Mouse (Mus musculus): ENCODE measurements around the gene Pigl.
"Not testable (repeated sequence)": the region's sequence is repeated elsewhere in the genome, so short reads cannot be mapped to it uniquely, and the experiment has no call there.

The Pigl gene

DNA sequence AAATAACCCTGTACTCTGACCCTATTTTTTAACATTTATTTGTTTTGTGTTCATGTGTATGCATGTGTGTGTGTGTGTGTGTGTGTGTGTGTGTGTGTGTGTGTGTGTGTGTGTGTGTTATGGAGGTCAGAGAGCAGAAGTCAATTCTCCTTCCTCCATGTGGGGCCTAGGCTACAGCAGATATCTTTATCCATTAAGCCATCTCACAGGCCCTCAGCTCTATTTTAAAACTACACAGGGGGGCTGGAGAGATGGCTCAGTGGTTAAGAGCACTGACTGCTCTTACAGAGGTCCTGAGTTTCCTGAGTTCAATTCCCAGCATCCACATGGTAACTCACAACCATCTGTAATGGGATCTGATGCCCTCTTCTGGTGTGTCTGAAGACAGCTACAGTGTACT, 9.0 kb downstream of the Pigl start:
- DNase-seq (ENCODE audit: low read depth) = not testable (repeated sequence)

DNA sequence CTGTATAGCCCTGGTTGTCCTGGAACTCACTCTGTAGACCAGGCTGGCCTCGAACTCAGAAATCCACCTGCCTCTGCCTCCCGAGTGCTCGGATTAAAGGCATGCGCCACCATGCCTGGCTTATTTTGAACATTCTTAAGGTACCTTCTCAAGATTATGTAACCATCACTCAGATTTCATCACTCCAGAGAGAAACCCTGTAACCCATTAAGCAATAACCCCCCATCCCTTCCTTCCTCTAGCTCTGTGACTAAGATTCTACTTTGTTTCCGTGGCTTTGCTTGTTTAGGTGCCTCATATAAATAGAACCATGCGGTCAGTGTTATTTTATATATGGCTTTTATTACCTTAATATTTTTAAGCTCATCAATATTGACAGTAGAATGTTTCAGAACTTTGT, 12.2 kb downstream of the Pigl start:
- no peak for DNase-seq (ENCODE audit: low read depth)

- no peak for DNase-seq (ENCODE audit: low read depth)
Measured at GRCm38 (mm10) chr11:62473516-62473915, 15.3 kb downstream of the Pigl start.

DNA sequence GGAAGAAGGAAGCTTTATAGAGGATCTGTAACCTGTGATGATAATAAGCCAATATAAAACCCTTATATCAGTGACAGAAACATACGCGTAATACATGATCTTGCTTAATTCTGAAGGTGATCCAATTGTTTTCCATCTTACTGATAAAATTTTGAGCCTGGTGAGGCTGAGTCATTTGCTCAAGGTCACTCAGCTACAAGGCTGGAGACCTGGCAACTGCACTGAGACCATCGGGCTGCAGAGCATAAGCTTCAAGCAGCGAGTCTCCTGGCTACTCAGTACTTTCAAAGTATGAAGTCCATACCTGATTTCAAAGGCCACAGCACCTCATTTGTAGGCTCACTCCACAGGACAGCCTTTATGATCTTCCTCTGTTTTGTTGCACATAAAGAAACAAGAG, 17.9 kb downstream of the Pigl start:
- DNase-seq (ENCODE audit: low read depth) = no peak

DNA sequence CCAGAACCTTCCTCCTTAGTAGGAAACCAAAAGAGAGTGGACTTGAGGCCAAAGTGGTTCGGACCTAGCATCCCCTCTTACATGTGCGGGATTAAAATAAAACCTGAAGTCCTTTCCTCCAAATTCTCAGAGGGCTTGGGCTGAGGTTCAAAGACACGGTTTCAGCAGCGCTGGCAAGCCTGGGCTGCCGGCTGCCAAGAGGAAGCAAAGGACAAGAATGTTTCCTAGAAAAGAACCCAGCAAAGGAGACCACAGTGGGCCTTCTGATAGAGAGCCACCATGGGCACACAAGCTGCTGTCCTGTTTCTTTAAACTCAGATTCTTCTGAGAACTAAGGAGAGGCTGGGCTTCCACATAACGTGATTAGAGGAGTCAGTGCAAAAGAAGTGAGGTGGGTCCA, 20.7 kb downstream of the Pigl start:
- no peak for DNase-seq (ENCODE audit: low read depth)

DNA sequence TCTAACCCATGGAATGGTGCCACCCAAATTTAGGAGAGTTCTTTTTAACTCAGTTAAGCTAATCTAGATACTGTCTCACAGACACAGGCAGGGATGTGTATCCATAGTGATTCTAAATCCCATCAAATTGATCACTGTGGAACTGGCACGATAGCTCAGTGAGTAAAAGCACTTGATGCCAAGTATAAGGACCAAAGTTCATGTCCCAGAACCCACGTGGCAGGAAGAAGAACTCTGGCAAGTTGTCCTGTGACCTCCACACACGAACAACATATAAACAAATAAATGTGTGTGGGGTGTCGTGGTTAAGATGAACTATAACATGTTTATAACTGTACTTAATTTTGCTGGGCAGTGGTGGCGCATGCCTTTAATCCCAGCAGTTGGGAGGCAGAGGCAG, 21.3 kb downstream of the Pigl start:
- DNase-seq (ENCODE audit: low read depth) = no peak

- no peak for DNase-seq (ENCODE audit: low read depth)
Measured at GRCm38 (mm10) chr11:62486949-62487348, 28.7 kb downstream of the Pigl start.

DNA sequence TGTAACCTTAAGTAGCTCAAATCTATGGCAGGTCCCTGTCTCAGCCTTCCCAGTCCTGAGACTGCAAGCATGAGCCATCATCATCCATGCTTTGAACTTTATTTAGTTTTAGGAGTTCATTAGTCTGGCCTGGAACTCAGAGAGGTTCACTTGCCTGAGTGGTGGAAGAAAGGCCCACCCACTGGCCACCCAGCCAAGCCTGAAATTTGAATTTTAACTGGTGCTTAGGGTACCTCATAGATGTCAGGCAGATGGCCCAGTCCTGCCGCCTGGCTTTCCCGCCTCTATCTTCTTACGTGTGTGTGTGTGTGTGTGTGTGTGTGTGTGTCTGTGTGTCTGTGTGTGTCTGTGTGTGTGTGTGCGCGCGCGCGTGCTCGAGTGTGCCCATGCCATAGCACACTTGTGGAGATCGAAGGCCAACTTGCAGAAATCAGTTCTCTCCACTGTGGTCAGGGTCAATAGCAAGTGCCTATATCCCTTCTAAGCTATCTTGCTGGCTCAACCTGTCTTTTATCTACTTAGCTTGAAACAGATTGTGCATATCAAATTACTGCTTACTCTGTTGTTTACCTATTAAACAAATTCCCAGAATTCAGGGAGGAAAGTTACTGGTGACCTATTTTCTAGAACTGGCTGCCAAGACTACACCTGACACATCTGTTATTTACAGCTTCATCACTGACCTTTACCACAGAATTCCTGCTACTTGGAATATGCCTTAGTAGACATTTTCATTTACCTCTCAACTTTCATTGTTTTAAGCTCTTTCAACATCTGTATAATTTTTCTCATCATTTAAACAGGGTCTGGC, 29.5 kb downstream of the Pigl start:
- DNase-seq (ENCODE audit: low read depth) = no peak

DNA sequence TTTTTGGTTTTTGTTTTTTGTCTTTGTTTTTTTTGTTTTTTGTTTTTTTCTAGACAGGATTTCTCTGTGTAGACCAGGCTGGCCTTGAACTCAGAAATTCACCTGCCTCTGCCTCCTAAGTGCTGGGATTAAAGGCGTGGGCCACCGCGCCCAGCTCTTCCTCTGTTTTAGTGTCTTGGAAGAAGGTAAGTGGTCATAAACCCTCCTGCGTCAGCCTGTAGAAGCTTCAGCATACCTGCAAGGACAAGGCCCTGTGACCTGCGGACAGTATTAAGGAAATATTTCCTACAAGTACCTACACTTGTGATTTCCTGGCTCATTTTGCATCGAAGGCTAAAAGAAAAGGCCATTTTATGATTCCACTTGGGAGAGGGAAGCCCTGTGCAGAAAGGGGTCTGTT, 35.4 kb downstream of the Pigl start:
- no peak for DNase-seq (ENCODE audit: low read depth)

DNA sequence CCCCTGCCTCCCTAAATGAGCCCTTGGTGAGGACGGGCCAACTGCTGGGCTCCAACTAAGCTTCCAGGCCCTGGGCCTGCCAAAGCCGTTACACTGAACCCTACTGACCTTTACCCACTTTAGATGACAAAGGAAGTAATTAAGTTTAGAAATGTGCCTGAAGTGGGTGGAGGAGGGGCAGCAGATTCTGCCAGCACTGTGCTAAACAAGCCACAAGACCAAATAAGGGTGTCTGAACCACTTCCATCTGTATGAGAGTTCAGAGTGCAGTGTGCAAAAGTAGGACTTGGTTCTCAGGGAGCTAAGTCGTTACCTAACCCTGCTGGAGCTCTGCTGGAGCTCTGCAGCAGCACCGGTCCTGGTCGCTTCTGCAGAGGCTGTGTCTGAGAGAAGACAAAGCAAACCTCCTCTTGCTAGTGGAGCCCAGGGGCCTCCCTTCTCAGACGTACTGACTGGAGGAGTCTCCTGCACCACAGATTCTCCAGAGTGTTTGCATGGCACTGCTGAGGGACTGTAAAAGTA, 36.6 kb downstream of the Pigl start:
- DNase-seq (ENCODE audit: low read depth) = peak; percentile 82

GRCm38 (mm10) chr11:62495276-62495801, 37.1 kb downstream of the Pigl start:
- DNase-seq (ENCODE audit: low read depth) = no peak

DNA sequence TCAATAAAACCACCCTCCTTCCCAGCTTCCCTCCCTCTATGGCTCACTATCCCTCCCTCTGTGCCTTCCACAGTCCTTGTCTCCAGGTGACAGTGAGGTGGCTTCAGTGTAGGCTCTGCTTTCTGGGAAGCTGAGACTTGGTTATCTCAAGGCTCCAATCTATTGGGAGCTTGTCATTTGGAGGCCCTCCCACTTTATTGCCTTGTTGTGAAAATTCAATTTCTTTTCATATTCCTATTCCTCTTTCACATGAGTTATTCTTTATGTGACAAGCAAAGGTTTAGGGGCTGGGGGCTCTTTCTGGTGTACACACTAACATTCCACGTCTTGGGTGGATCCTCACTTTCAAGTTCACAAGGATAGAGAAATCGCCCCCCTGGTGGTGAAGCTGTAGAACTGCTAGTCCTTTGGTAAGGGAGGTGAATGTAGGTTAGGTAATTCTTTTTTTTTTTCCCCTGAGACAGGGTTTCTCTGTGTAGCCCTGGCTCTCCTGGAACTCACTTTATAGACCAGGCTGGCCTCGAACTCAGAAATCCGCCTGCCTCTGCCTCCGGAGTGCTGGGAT, 38.0 kb downstream of the Pigl start:
- peak; percentile 79 for DNase-seq (ENCODE audit: low read depth)

DNA sequence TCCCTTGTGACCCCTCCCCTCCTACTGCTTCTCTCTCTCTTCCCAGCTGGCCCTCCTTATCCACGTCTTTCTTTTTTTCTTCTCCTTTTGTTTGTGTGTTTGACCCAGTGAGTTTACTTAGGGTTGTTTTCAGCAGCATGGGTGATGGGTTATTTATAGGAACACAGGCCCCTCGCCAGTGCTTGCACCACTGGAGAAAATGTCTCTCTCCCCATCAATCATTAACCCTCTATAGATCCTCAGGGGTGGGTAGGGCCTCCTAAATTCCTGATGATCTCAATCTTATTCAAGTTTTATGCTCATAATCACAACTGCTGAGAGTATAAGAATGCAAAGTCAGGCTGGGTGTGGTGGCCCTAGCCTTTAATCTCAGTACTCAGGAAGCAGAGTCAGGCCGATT, 38.9 kb downstream of the Pigl start:
- DNase-seq (ENCODE audit: low read depth) = no peak

- DNase-seq (ENCODE audit: low read depth) = no peak
Measured at GRCm38 (mm10) chr11:62498802-62499201, 40.5 kb downstream of the Pigl start.

GRCm38 (mm10) chr11:62500529-62500928, 42.3 kb downstream of the Pigl start:
- DNase-seq (ENCODE audit: low read depth) = no peak

DNA sequence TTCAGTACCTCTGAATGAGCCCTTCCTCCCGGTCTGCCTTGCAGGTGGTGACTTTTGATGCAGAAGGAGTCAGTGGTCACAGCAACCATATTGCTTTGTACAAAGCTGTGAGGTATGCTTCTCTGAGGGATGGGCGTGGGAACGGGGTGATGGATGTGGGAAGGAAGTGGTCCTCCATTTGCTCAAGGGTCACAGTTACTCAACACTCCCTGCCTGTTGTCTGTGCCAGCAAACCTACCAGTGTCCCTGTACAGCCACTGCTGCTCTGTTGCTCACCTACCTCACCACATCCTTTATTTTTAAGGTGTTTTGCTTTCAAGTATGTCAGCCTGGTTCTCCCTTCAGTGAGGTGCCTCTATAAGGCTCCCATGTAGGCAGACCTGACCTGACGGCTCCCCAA, 49.4 kb downstream of the Pigl start:
- DNase-seq (ENCODE audit: low read depth) = peak; percentile 75

GRCm38 (mm10) chr11:62508365-62508764, 50.1 kb downstream of the Pigl start:
- not testable (repeated sequence) for DNase-seq (ENCODE audit: low read depth)

GRCm38 (mm10) chr11:62508816-62509215, 50.6 kb downstream of the Pigl start:
- not testable (repeated sequence) for DNase-seq (ENCODE audit: low read depth)

GRCm38 (mm10) chr11:62509571-62509970, 51.3 kb downstream of the Pigl start:
- DNase-seq (ENCODE audit: low read depth) = no peak

GRCm38 (mm10) chr11:62510956-62511355, 52.7 kb downstream of the Pigl start:
- no peak for DNase-seq (ENCODE audit: low read depth)

DNA sequence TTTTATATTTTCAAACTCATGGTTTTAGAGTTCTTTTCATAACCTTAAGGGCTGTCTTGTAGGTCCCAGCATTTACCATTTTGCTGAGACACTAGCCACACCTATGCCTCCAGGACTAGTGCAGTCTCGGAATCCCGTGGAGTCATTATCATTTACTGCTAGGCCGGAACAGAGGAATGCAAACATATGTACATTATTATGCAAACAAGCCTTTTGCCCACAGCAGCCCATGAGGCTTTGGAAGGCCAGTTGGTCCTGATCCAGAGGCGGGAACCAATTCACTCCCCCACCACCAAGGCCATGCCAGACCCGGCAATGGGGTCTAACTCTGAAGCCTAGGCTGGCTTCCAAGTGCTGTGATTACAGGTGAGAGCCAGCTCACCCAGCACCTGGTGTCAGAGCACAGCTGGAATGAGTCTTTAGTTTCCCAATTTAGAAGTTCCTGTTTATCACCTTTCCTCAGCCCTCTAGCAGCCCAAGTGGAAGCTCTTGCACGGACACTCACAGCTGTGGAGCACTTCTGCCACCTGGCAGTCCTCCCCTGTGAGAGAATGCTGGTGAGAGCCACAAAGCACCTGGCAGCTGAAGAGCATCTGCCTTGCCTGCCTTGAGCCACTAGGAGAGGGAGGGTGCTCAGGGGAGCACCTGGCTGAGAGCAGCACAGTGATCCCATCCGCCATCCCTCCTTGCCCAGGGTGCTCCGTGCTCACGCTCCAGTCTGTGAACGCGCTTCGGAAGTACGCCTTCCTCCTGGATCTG, 53.4 kb downstream of the Pigl start:
- no peak for DNase-seq (ENCODE audit: low read depth)

- DNase-seq (ENCODE audit: low read depth) = no peak
Measured at GRCm38 (mm10) chr11:62512529-62513080, 54.3 kb downstream of the Pigl start.
